Mouse (Mus musculus): ENCODE data around the gene Aurka. TPM values are rescaled to one million over a fixed set of nuclear protein-coding genes. Genes with fewer than 3 reads are reported as not detected.

Gene Aurka
- 3.1 and 4.0 TPM in 2 replicates for polyA plus RNA-seq (2012; rRNA removed; ENCODE audit: low replicate concordance)

GRCm38 (mm10) chr2:172370411-172371223, at the start of gene Aurka, which contains the start of gene Cstf1:
Gene Aurka, minus strand, starts transcription at chr2:172370535.
Gene Cstf1, plus strand, starts transcription at chr2:172370681.

GRCm38 (mm10) chr2:172393391-172394051, 23.2 kb upstream of the Aurka start, which contains the start of gene Cass4:
Gene Cass4, plus strand, starts transcription at chr2:172393794.

GRCm38 (mm10) chr2:172345258-172345738, 25.0 kb downstream of the Aurka start, which contains the start of gene Fam210b:
Gene Fam210b, plus strand, starts transcription at chr2:172345565.

Other genes starting within 250 kb of the Aurka start
- gene Mc3r, start 122.0 kb downstream of the Aurka start, polyA plus RNA-seq (2012; rRNA removed; ENCODE audit: low replicate concordance), result not detected in 2 replicates
- gene Fam210b, start 25.0 kb downstream of the Aurka start, polyA plus RNA-seq (2012; rRNA removed; ENCODE audit: low replicate concordance), result 40.4 and 49.5 TPM in 2 replicates
- 37.4 and 38.2 TPM in 2 replicates for gene Cstf1, start 146 bp upstream of the Aurka start, polyA plus RNA-seq (2012; rRNA removed; ENCODE audit: low replicate concordance)
- 2.1 and 3.1 TPM in 2 replicates for gene Cass4, start 23.3 kb upstream of the Aurka start, polyA plus RNA-seq (2012; rRNA removed; ENCODE audit: low replicate concordance)
- gene Rtf2, start 70.0 kb upstream of the Aurka start, polyA plus RNA-seq (2012; rRNA removed; ENCODE audit: low replicate concordance), result 45.0 and 81.2 TPM in 2 replicates
- gene Gcnt7, start 88.1 kb upstream of the Aurka start, polyA plus RNA-seq (2012; rRNA removed; ENCODE audit: low replicate concordance), result not detected in 2 replicates
- 0.29 and 0.32 TPM in 2 replicates for gene Fam209, start 102.0 kb upstream of the Aurka start, polyA plus RNA-seq (2012; rRNA removed; ENCODE audit: low replicate concordance)
- gene Tfap2c, start 179.1 kb upstream of the Aurka start, polyA plus RNA-seq (2012; rRNA removed; ENCODE audit: low replicate concordance), result 7.0 and 13.0 TPM in 2 replicates

All from mammary gland, adult 2 months (tissue).